10 mouse cellular contexts compared by ENCODE assay signal in genomic region chr2:91945483-91945882, GRCm38 (mm10). TPM values are rescaled to one million over a fixed set of nuclear protein-coding genes. Genes with fewer than 3 reads are reported as not detected.
DNase-seq lines count a peak whose midpoint lies in the region; ATAC-seq and TF ChIP-seq lines count a peak whose summit lies in the region.
"Had no signal": no experiment of that assay in that cellular context is flagged by ENCODE, and none has a peak within 500 bp of the region (broad histone marks: within the 10 kb centered on the region; RNA-seq: fewer than 3 reads in every experiment).

Gene Gm9821 (plus strand): TSS chr2:91945703.

- no peak for TF ChIP-seq POLR2A in cerebellum, adult 2 months (IDR thresholded peaks at IDR 0.05; ENCODE audit: borderline replicate concordance, insufficient read depth, low read length)
- TF ChIP-seq POLR2A in thymus, adult 2 months (IDR thresholded peaks at IDR 0.05; ENCODE audit: control insufficient read depth, extremely low read depth, insufficient read depth, low read length, poor library complexity): no peak
- no peak for TF ChIP-seq POLR2A in olfactory bulb, adult 2 months (IDR thresholded peaks at IDR 0.05; ENCODE audit: insufficient read depth, low read depth, low read length)

- peaks cover 70% of the 10 kb centered on the region for H3K4me1 ChIP-seq in cerebellum, adult 2 months (ENCODE audit: control insufficient read depth, insufficient read depth, low read length)
- H3K4me1 ChIP-seq in heart, embryonic 16.5 days (ENCODE audit: control insufficient read depth, insufficient read depth, low read length): peaks cover 56% of the 10 kb centered on the region
- H3K4me1 ChIP-seq in thymus, adult 2 months (replicated peaks; ENCODE audit: control insufficient read depth, insufficient read depth, low read length): peaks cover 52% of the 10 kb centered on the region
- peaks cover 53% of the 10 kb centered on the region for H3K4me1 ChIP-seq in olfactory bulb, adult 2 months (ENCODE audit: control insufficient read depth, insufficient read depth, low read length)

- DNase-seq in cerebellum, adult 2 months: no peak
- no peak for DNase-seq in heart, postnatal 25 days (ENCODE audit: low spot score)
- no peak for DNase-seq in thymus, adult 2 months
- DNase-seq in thymus, adult 18-20 months: no peak
- no peak for DNase-seq in ovary, adult 18-20 months (ENCODE audit: low spot score)

- H3K27me3 ChIP-seq in cerebellum, adult 2 months (ENCODE audit: control insufficient read depth, insufficient read depth, low read length): no peaks in the 10 kb centered on the region
- H3K27me3 ChIP-seq in heart, embryonic 16.5 days (ENCODE audit: control insufficient read depth, insufficient read depth, low read length): no peaks in the 10 kb centered on the region
- H3K27me3 ChIP-seq in thymus, adult 2 months (ENCODE audit: control insufficient read depth, insufficient read depth, low read length): no peaks in the 10 kb centered on the region
- H3K27me3 ChIP-seq: Patski had no signal

- peak within 1 kb of the TSS; percentile 52 for H3K27ac ChIP-seq in cerebellum, adult 2 months (ENCODE audit: insufficient read depth, low read length)
- H3K27ac ChIP-seq in heart, embryonic 16.5 days (ENCODE audit: low read length): peak within 1 kb of the TSS; percentile 37; the same call in 1 of the 2 replicates
- H3K27ac ChIP-seq in thymus, adult 2 months (ENCODE audit: control insufficient read depth, insufficient read depth, low read length): peak within 1 kb of the TSS; percentile 51
- peak within 1 kb of the TSS; percentile 18; the same call in 1 of the 2 replicates for H3K27ac ChIP-seq in olfactory bulb, adult 2 months (ENCODE audit: insufficient read depth, low read depth, low read length)

- H3K4me2 ChIP-seq in heart, embryonic 16.5 days (ENCODE audit: low read depth, low read length): peak within 1 kb of the TSS; percentile 81; the same call in 1 of the 2 replicates

- TF ChIP-seq CTCF in cerebellum, adult 2 months (IDR thresholded peaks at IDR 0.05; ENCODE audit: borderline replicate concordance, insufficient read depth, low read depth, low read length): no peak
- no peak for TF ChIP-seq CTCF in thymus, adult 2 months (IDR thresholded peaks at IDR 0.05; ENCODE audit: borderline replicate concordance, control insufficient read depth, extremely low read depth, insufficient read depth, low read length, poor library complexity)
- TF ChIP-seq CTCF in olfactory bulb, adult 2 months (IDR thresholded peaks at IDR 0.05; ENCODE audit: insufficient read depth, low read depth, low read length): no peak

- ATAC-seq in cerebellum, adult (ENCODE audit: insufficient number of reproducible peaks, low FRiP score, low TSS enrichment): no peak
- ATAC-seq in heart, embryonic 16.5 days (replicated peaks; ENCODE audit: extremely low read depth, insufficient read depth, low FRiP score): no peak
- ATAC-seq: Patski had no signal

- no peaks in the 10 kb centered on the region for H3K9me3 ChIP-seq in heart, embryonic 16.5 days (replicated peaks; ENCODE audit: control insufficient read depth, low read length)

- peak within 1 kb of the TSS; percentile 47; the same call in 1 of the 2 replicates for H3K9ac ChIP-seq in heart, embryonic 16.5 days (ENCODE audit: low read length)

- intact Hi-C loops in heart, postnatal 25 days (cut with DNase I): no loop called here

- no peak within 1 kb of the TSS for H3K4me3 ChIP-seq in cerebellum, adult 2 months (replicated peaks; ENCODE audit: insufficient read depth, low read depth, low read length)
- no peak within 1 kb of the TSS for H3K4me3 ChIP-seq in heart, embryonic 16.5 days (ENCODE audit: low read length)
- H3K4me3 ChIP-seq in thymus, adult 2 months (ENCODE audit: control insufficient read depth, insufficient read depth, low read length): peak within 1 kb of the TSS; percentile 5; the same call in 1 of the 2 replicates
- H3K4me3 ChIP-seq in olfactory bulb, adult 2 months (ENCODE audit: insufficient read depth, low read depth, low read length): no peak within 1 kb of the TSS

- WGBS in cerebellum, adult 2 months: 54% methylated on average over 18 of the region's 18 CpGs
- WGBS in heart, embryonic 16.5 days: 94% methylated on average over 18 of the region's 18 CpGs
- 98% methylated on average over 18 of the region's 18 CpGs for WGBS in thymus, adult 2 months
- WGBS in olfactory bulb, adult 2 months: 88% methylated on average over 18 of the region's 18 CpGs

- peaks cover 11% of the 10 kb centered on the region for H3K36me3 ChIP-seq in heart, embryonic 16.5 days (ENCODE audit: control insufficient read depth, insufficient read depth)
- peaks cover 30% of the 10 kb centered on the region for H3K36me3 ChIP-seq in thymus, adult 2 months (ENCODE audit: control insufficient read depth, insufficient read depth, low read length)

RNA-seq across cellular contexts. Expression of gene Gm9821, which starts in this region (rescaled TPM):
- polyA plus RNA-seq in cerebellum, adult 2 months (2012; rRNA removed): not detected in 2 replicates
- polyA plus RNA-seq in heart, embryonic 16.5 days (2015; fragmentation: Nextera tagmentation; extraction: Ambion mirVana): 2.1 and 2.7 TPM in 2 replicates
- total RNA-seq in heart, postnatal 25 days (2021): not detected
- polyA plus RNA-seq in thymus, adult 2 months (2012; rRNA removed): 0.08 TPM in 1 of 2 replicates, not detected in the other
- not detected in 2 replicates for polyA plus RNA-seq in olfactory bulb, adult 2 months (2012; ENCODE audit: insufficient read depth, insufficient read length, low replicate concordance, missing spikeins)
- total RNA-seq: left cerebral cortex, postnatal 10 days had no signal
